Mouse (Mus musculus): ENCODE measurements around the gene Boll.
A peak's percentile ranks its signal among the peaks of the same experiment; 100 is the strongest.
"Not testable (repeated sequence)": the region's sequence is repeated elsewhere in the genome, so short reads cannot be mapped to it uniquely, and the experiment has no call there.

Boll gene

DNA sequence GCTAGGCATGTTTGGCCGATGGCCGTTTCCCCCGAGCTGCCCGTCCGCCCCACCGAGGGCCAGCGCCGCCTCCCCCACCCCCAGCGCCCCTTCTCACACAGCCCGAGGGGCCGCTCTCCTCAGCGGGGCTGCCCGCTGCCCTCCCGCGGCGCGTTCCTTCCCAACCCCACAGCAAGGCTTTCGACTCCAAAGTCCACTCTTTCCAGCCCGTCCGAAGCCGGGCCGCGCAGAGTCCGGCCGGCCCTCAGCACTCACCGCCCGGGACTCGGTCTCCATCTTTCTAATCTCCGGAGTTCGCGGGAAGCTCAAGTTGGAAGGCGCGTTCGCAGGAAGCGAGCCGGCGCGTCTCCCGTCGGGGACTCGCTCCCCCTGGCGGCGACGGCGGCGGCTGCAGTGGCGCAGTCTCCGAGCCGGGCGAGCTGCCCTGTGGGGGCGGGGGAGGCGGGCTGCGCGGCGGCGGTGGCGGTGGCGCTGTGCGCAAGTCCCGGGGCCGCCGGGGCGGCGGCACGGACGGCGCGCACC, at the start of gene Boll:
Boll (minus strand) TSS at position 426 of the 522 bp plus-strand sequence.
- peak; percentile 17 for DNase-seq (ENCODE audit: low spot score)

DNA sequence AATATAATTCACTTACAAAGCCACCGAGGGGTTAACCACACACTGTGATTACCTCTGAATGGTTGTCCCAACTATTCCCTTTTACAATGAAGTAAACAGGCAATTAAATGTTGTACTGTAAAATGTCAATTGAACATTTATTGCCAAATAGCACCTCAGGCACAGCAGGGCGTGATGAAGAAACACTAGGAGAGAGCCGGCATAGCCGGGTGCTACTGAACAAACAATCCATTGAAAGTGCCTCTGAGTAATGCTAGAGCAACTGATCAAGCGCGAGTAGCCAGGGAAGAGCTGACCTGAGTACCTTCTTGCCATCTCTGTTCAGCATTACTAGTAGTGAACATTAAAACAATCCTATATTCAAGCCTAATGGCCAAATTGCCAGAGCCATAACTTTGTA, 49.3 kb upstream of the Boll start:
- DNase-seq (ENCODE audit: low spot score), result no peak

- no peak for DNase-seq (ENCODE audit: low spot score)
These were observed 47.8 kb upstream of the Boll start for GRCm38 (mm10) chr1:55411079-55411478.

DNA sequence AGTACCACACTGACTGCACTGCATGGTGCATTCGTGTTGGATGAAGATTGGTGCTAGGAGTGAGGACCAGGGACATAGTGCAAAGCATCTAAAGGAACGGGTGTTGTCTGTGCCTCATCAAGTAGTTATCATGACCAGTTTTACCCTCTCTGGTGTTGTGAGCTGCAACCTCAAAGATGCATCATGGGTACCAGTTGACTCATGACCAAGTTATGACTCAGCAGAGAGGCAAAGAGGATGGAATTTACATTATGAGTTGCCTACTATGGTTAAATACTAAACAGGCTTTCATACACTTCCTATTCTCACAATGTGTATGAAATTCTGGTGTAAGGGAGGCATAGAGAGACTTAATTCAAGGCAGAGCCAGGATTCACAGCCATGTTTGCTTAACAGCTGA, 47.4 kb upstream of the Boll start:
- DNase-seq (ENCODE audit: low spot score), result no peak

- no peak for DNase-seq (ENCODE audit: low spot score)
These were observed 43.5 kb upstream of the Boll start for GRCm38 (mm10) chr1:55406531-55407375.

- DNase-seq (ENCODE audit: low spot score), result no peak
These were observed 42.7 kb upstream of the Boll start for GRCm38 (mm10) chr1:55406023-55406413.

- peak; percentile 94 for DNase-seq (ENCODE audit: low spot score)
These were observed 42.2 kb upstream of the Boll start, which contains the start of gene Plcl1 for GRCm38 (mm10) chr1:55405272-55406022. Gene Plcl1, plus strand, starts transcription at chr1:55405921.

GRCm38 (mm10) chr1:55404439-55404838, 41.2 kb upstream of the Boll start:
- peak; percentile 90 for DNase-seq (ENCODE audit: low spot score)

- DNase-seq (ENCODE audit: low spot score), result no peak
These were observed 36.6 kb upstream of the Boll start for GRCm38 (mm10) chr1:55399891-55400290.

DNA sequence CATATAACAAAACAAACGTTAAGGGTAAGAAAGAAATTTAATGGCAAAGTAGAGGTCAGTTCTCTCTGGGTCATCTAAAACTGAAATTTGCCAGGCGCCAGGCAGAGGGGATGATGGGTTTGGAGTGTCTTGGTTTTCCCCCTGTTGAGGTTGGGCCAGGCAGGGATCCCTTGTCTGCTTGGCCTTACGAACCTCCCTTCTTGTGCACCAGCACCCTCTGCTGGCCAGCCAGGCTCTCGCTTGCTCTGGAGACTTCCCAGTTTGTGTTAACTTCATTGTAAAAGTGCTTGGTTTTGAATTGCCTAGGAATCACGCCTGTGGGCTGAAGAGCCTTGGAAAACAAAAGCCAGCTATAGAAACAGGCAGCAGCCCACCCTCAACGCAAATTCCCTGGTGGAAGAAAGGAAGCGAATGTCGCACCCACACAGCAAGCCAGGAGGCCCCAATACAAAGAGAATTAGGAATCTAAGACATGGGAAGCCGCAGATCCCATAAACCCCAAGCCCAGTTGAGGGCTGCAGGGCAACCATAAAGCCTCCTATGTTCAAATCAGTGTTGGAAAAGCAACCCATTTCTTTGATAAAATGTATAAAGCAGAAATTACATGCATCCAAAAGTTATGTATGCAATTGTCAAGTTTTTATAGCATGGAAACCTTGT, 20.0 kb upstream of the Boll start:
- no peak for DNase-seq (ENCODE audit: low spot score)

- DNase-seq (ENCODE audit: low spot score), result no peak
These were observed 17.3 kb upstream of the Boll start for GRCm38 (mm10) chr1:55380527-55380926.

DNA sequence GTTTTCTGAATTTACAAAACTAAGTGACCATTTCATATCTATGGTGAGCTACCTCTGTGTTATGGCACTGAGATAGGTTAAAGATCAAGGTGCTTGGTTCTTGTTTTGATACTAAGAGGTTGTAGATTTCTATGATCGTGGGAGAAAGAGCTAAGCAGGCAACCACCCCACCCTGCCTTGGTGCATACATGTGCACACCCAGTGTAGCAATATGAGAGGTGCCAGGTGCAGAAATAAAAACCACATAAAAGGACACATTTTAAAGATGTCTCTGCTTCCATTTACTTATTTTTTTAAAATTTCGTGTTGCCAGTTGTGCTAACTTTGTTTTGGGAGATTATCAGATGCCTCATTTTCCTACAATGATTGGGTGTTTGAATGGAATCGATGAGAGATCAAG, 9.4 kb upstream of the Boll start:
- DNase-seq (ENCODE audit: low spot score), result no peak

GRCm38 (mm10) chr1:55363586-55363985, 317 bp upstream of the Boll start:
- no peak for DNase-seq (ENCODE audit: low spot score)

GRCm38 (mm10) chr1:55362634-55363033, 635 bp downstream of the Boll start:
- no peak for DNase-seq (ENCODE audit: low spot score)

- DNase-seq (ENCODE audit: low spot score), result not testable (repeated sequence)
These were observed 11.4 kb downstream of the Boll start for GRCm38 (mm10) chr1:55351914-55352313.

DNA sequence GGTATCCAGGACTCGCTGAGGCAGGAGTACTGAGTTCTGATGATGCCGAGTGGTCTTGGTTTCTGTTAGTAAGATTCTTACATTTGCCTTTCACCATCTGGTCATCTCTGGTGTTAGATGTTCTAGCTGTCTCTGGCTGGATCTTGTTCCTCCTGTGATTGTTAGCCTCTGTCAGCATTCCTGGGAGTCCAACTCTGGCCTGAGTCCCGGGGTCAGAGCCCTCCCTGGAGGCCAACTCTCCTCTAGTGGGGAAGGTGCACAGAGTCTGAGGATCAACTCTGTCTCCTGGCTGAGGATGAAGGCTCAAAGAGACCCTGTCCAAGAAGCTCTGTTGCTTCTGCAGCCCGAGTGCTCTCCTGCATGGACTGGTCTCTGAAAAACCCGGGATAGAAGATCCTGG, 37.8 kb downstream of the Boll start:
- not testable (repeated sequence) for DNase-seq (ENCODE audit: low spot score)

DNA sequence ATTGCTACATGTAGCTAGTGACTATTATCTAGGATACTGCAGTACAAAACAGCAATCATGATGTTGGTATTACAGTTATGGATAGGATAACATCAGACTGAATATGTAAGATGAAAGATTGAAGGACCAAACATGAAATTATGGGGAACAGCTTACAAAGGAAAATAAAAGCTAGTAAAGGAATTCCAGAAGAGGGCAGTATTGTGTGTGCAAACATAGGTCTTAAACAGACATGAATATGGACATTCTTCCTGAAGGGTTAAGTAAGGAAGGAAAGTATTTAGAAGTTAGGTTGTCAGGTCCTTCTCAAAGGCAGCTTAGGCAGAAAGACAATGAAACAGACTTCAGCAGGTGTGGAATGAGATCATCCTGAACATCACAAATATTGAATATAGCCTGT, 62.2 kb downstream of the Boll start:
- DNase-seq (ENCODE audit: low spot score), result peak; percentile 1

DNA sequence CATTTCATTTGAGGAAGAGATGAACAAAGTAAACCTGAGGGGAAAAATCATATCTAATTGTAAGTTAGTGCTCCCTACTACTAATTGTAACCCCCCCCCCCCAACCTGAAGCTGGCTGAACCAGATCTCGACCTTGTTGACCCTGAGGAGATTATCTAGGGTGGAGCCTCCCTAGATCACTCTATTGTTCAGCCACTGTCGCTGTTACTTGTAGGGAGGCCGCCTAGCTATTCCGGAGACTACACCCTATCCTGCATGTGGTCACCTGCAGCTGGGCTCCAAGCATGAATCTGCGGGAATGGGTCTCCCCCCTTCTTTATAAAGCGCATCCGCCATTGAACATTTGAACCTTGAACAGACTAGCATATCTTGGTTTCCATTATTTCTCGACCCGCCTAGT, 84.2 kb downstream of the Boll start:
- no peak for DNase-seq (ENCODE audit: low spot score)

DNA sequence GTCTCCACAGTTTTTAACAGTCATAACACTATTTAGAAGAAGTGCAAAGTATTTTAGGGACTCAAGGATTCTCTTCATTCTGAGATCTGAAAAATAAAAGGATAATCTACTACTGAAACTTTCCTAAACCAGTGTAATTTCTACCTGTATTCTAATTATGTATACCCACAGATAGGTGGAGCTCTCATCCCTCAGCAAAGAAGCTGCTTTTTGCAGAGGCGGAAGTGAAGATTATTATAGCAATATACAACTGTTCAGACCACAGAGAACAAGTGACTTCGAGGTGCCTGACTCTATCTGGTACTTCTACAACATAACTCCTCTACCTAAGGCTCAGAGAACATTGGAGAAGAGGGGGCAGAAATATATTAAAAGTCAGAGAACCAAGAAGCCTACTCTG, 97.8 kb downstream of the Boll start:
- DNase-seq (ENCODE audit: low spot score), result no peak

DNA sequence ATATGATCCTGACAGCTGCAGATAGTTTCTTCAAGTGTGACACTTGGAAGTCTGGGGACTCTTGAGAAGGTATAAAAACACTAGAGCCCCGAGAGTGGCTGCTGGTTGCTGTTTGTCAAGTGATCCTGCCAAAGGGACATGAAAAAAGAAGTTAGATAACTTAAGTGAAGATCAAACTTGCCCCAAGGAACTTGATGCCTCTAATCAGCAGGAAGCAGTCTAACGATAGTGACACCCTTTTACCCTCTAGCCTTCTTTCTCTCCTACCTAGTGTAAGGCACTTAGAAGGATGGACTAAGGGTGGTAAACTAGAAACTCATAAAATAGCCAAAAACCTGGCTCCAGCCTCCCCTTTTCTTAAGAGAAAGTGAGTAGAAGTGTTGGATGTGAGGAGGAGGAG, 98.9 kb downstream of the Boll start:
- DNase-seq (ENCODE audit: low spot score), result no peak

DNA sequence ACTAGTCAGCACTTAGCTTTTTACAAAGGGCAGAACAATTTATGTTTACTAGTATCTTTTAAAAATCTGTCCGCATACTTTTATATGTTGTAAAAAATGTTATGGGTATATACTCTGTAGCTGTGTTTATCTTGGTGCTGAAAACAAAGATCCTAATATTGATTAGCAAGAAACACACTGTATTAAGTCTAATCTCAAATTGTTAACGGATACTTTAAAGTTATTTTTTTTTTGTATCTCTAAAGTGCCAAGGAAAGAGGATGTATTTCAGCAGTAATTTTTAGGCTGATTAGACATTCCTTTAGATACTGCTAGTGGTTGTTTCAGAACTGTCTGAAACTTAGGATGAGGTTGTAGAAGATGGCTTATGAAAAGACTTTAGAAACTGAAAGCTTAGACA, 116.9 kb downstream of the Boll start:
- no peak for DNase-seq (ENCODE audit: low spot score)

GRCm38 (mm10) chr1:55239237-55239636, 124.0 kb downstream of the Boll start:
- DNase-seq (ENCODE audit: low spot score), result peak; percentile 39

GRCm38 (mm10) chr1:55238496-55238895, 124.8 kb downstream of the Boll start:
- no peak for DNase-seq (ENCODE audit: low spot score)
